Mouse (Mus musculus): ENCODE measurements around the gene Pramef8.
A peak's percentile ranks its signal among the peaks of the same experiment; 100 is the strongest.

GRCm38 (mm10) chr4:143380716-143381004, 31.6 kb upstream of the Pramef8 start:
- TF ChIP-seq CTCF (conservative IDR thresholded peaks at IDR 0.05; ENCODE audit: low read length), result peak; percentile 100
- no peak for TF ChIP-seq POU5F1 (IDR thresholded peaks at IDR 0.05; ENCODE audit: borderline replicate concordance, low read length)
